Mouse (Mus musculus): ENCODE data around the gene H2-DMb2. TPM values are rescaled to one million over a fixed set of nuclear protein-coding genes. Genes with fewer than 3 reads are reported as not detected.

H2-DMb2 gene
- 1 to 10 TPM in 14 of 26 experiments, under 1 TPM in 3, not detected in 9; 0.70 to 4.6 (median 1.7) TPM for total RNA-seq (2018; cell fraction: chromatin; rRNA removed)
- 1 to 10 TPM in 25 of 26 experiments, under 1 TPM in 1; 0.99 to 2.2 (median 1.5) TPM for total RNA-seq (2018; cell fraction: cytosol; rRNA removed)
- 1 to 10 TPM in 14 of 26 experiments, under 1 TPM in 9, not detected in 3; 0.40 to 3.0 (median 1.3) TPM for total RNA-seq (2018; cell fraction: nucleus; rRNA removed)
- 1.2 to 2.2 TPM (median 1.8 TPM) in 3 replicates for polyA plus RNA-seq (2018)

GRCm38 (mm10) chr17:34143033-34143432 is at the start of gene H2-DMb2:
H2-DMb2 (plus strand) TSS chr17:34143307.
- Histone ChIP-seq H3K36me3 (ENCODE audit: inconsistent target) (peaks cover 8% of the 10 kb centered on the region; the same call in 1 of the 2 replicates), H3K79me2 (ENCODE audit: inconsistent target) (no peaks in the 10 kb centered on the region), H3K4me3 (ENCODE audit: inconsistent target) (no peak within 1 kb of the TSS), H3K27ac (peak within 1 kb of the TSS; percentile 79)
- 2% methylated on average over 6 of the region's 7 CpGs for WGBS (ENCODE audit: missing documents)

GRCm38 (mm10) chr17:34094283-34095035 is 48.6 kb upstream of the H2-DMb2 start:
- Histone ChIP-seq H3K79me2 (ENCODE audit: inconsistent target) (no peaks in the 10 kb centered on the region), H3K27ac (no peak overlapping the region), H3K4me3 (ENCODE audit: inconsistent target) (no peak overlapping the region), H3K36me3 (ENCODE audit: inconsistent target) (no peaks in the 10 kb centered on the region)
- whole genome bisulfite sequencing (ENCODE audit: missing documents) = 59% methylated on average over 22 of the region's 27 CpGs

GRCm38 (mm10) chr17:34096497-34097010 is 46.6 kb upstream of the H2-DMb2 start:
- Histone ChIP-seq H3K27ac (no peak overlapping the region), H3K36me3 (ENCODE audit: inconsistent target) (no peaks in the 10 kb centered on the region), H3K79me2 (ENCODE audit: inconsistent target) (no peaks in the 10 kb centered on the region; the same call in 1 of the 2 replicates), H3K4me3 (ENCODE audit: inconsistent target) (no peak overlapping the region)
- 26% methylated on average over 3 of the region's 3 CpGs for WGBS (ENCODE audit: missing documents)

GRCm38 (mm10) chr17:34097272-34097671 is 45.8 kb upstream of the H2-DMb2 start:
- H3K79me2 ChIP-seq (ENCODE audit: inconsistent target) = no peaks in the 10 kb centered on the region; the same call in 1 of the 2 replicates
- 59% methylated on average over 5 of the region's 5 CpGs for WGBS (ENCODE audit: missing documents)
- no peak overlapping the region for H3K27ac ChIP-seq
- H3K36me3 ChIP-seq (ENCODE audit: inconsistent target) = no peaks in the 10 kb centered on the region
- no peak overlapping the region for H3K4me3 ChIP-seq (ENCODE audit: inconsistent target)

DNA sequence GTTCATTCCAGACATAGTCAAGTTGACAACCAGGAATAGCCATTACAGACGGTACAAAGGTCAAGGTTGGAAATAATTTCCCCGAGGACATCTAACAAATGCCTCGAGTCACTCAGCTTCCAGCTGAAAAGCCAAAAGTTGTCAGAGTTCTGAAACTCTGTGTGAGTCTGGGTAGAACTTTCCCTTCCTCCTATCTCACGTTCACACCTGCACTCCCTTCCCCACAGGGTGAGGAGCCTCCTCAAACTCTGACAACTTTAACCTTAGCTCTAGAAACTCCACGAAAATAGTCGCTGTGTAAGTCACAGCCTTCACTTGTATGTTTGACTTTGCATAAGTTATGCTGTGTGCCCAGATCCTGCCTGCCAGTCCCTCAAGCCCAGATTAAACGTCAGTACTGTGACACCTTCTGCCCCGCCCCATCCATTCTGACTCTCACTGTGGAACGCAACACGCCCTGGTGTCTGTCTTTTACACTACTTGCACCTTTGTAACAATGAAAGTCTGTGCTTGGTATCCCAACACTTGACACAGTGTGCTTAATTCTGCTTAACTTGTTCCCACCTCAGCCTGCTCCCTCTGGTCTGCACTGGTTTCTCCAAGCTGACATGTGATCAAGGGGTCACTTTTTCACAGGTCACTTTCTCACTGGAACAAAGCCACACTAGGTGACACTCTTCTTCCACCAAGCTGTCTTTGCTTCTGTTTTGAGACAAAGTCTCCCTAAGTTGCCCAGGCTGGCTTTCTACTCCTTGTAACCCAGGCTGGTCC is 44.2 kb upstream of the H2-DMb2 start:
- Histone ChIP-seq H3K36me3 (ENCODE audit: inconsistent target) (no peaks in the 10 kb centered on the region), H3K79me2 (ENCODE audit: inconsistent target) (no peaks in the 10 kb centered on the region; the same call in 1 of the 2 replicates), H3K4me3 (ENCODE audit: inconsistent target) (no peak overlapping the region), H3K27ac (no peak overlapping the region)
- 73% methylated on average over 9 of the region's 10 CpGs for WGBS (ENCODE audit: missing documents)

- Histone ChIP-seq H3K27ac (no peak overlapping the region), H3K4me3 (ENCODE audit: inconsistent target) (no peak overlapping the region), H3K36me3 (ENCODE audit: inconsistent target) (no peaks in the 10 kb centered on the region), H3K79me2 (ENCODE audit: inconsistent target) (no peaks in the 10 kb centered on the region; the same call in 1 of the 2 replicates)
- 78% methylated on average over 5 of the region's 5 CpGs for WGBS (ENCODE audit: missing documents)
Measured at GRCm38 (mm10) chr17:34099531-34099930, 43.6 kb upstream of the H2-DMb2 start.

- Histone ChIP-seq H3K4me3 (ENCODE audit: inconsistent target) (peak overlapping the region; percentile 37; the same call in 1 of the 2 replicates), H3K36me3 (ENCODE audit: inconsistent target) (no peaks in the 10 kb centered on the region), H3K79me2 (ENCODE audit: inconsistent target) (no peaks in the 10 kb centered on the region; the same call in 1 of the 2 replicates), H3K27ac (peak overlapping the region; percentile 78)
- WGBS (ENCODE audit: missing documents) = 26% methylated on average over 5 of the region's 5 CpGs
Measured at GRCm38 (mm10) chr17:34101185-34101584, 41.9 kb upstream of the H2-DMb2 start.

DNA sequence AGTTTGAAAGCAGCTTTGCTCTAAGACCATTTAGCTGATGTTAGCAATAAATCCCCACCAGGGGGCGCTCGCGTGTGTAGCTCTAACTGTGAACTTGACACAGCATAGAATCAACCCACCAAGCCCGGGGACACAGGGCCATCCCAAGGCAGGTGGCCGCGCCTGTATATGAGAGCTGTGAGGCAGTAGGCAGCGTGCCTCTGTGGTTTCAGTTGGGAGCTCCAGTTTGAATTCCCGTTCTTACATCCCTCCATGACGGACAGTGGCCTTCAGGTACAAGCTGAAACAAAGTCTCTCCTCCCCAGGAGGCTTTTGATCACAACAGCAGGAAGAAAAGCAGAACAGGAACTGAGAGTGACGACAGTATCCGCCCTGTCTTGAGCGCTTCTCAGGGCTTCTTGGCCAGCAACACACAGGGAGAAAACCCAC is 41.5 kb upstream of the H2-DMb2 start:
- peak overlapping the region; percentile 37 for H3K4me3 ChIP-seq (ENCODE audit: inconsistent target)
- 2% methylated on average over 12 of the region's 12 CpGs for WGBS (ENCODE audit: missing documents)
- H3K36me3 ChIP-seq (ENCODE audit: inconsistent target) = no peaks in the 10 kb centered on the region
- H3K27ac ChIP-seq = peak overlapping the region; percentile 78
- H3K79me2 ChIP-seq (ENCODE audit: inconsistent target) = no peaks in the 10 kb centered on the region; the same call in 1 of the 2 replicates

DNA sequence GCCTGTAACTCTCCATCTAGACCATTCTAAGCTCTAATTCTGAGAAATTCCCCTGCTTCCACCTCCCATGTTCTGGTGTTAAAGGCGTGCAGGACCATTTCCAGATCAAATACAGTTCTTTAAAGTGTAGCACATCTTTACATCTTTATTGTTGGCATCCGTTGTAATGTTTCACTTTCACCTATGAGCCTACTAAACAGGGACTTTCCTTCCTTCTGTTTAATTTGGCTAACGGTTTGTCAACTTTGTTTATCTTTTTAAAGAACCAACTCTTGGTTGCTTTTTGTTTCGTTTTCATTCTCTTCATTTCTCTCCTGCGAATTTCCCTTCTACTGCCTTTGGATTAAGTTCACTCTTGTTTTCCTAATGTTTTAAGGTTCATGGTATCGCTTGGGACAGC is 40.3 kb upstream of the H2-DMb2 start:
- 4% methylated on average over 6 of the region's 6 CpGs for WGBS (ENCODE audit: missing documents)
- no peaks in the 10 kb centered on the region; the same call in 1 of the 2 replicates for H3K79me2 ChIP-seq (ENCODE audit: inconsistent target)
- 0 out of 2 replicates have a peak overlapping the region, but pooled peaks have one; percentile 78 for H3K27ac ChIP-seq
- H3K4me3 ChIP-seq (ENCODE audit: inconsistent target) = peak overlapping the region; percentile 11; the same call in 1 of the 2 replicates
- H3K36me3 ChIP-seq (ENCODE audit: inconsistent target) = no peaks in the 10 kb centered on the region

GRCm38 (mm10) chr17:34104804-34105203 is 38.3 kb upstream of the H2-DMb2 start:
- no peak overlapping the region for H3K27ac ChIP-seq
- H3K4me3 ChIP-seq (ENCODE audit: inconsistent target) = no peak overlapping the region
- H3K36me3 ChIP-seq (ENCODE audit: inconsistent target) = no peaks in the 10 kb centered on the region
- 73% methylated on average over 9 of the region's 9 CpGs for WGBS (ENCODE audit: missing documents)
- no peaks in the 10 kb centered on the region; the same call in 1 of the 2 replicates for H3K79me2 ChIP-seq (ENCODE audit: inconsistent target)

GRCm38 (mm10) chr17:34106555-34106954 is 36.6 kb upstream of the H2-DMb2 start:
- WGBS (ENCODE audit: missing documents) = 92% methylated on average over 6 of the region's 7 CpGs
- H3K79me2 ChIP-seq (ENCODE audit: inconsistent target) = no peaks in the 10 kb centered on the region
- no peak overlapping the region for H3K4me3 ChIP-seq (ENCODE audit: inconsistent target)
- H3K27ac ChIP-seq = no peak overlapping the region
- H3K36me3 ChIP-seq (ENCODE audit: inconsistent target) = peaks cover 7% of the 10 kb centered on the region

- Histone ChIP-seq H3K79me2 (ENCODE audit: inconsistent target) (peaks cover under 1% of the 10 kb centered on the region; the same call in 1 of the 2 replicates), H3K4me3 (ENCODE audit: inconsistent target) (no peak overlapping the region), H3K27ac (no peak overlapping the region), H3K36me3 (ENCODE audit: inconsistent target) (peaks cover 14% of the 10 kb centered on the region)
- 91% methylated on average over 7 of the region's 7 CpGs for WGBS (ENCODE audit: missing documents)
Measured at GRCm38 (mm10) chr17:34107109-34107867, 35.8 kb upstream of the H2-DMb2 start.

GRCm38 (mm10) chr17:34108460-34108859 is 34.6 kb upstream of the H2-DMb2 start:
- 100% methylated on average over 3 of the region's 6 CpGs for whole genome bisulfite sequencing (ENCODE audit: missing documents)
- Histone ChIP-seq H3K79me2 (ENCODE audit: inconsistent target) (peaks cover 12% of the 10 kb centered on the region), H3K36me3 (ENCODE audit: inconsistent target) (peaks cover 26% of the 10 kb centered on the region)

More at GRCm38 (mm10) chr17:34108460-34108859, 34.6 kb upstream of the H2-DMb2 start:
- no peak overlapping the region for H3K27ac ChIP-seq
- H3K4me3 ChIP-seq (ENCODE audit: inconsistent target) = no peak overlapping the region

Data from macrophage (primary cell).